Mouse (Mus musculus): ENCODE measurements around the gene Olig1. TPM values are rescaled to one million over a fixed set of nuclear protein-coding genes. Genes with fewer than 3 reads are reported as not detected.

The Olig1 gene
- total RNA-seq, 2 experiments from 2014 or later = not detected

DNA sequence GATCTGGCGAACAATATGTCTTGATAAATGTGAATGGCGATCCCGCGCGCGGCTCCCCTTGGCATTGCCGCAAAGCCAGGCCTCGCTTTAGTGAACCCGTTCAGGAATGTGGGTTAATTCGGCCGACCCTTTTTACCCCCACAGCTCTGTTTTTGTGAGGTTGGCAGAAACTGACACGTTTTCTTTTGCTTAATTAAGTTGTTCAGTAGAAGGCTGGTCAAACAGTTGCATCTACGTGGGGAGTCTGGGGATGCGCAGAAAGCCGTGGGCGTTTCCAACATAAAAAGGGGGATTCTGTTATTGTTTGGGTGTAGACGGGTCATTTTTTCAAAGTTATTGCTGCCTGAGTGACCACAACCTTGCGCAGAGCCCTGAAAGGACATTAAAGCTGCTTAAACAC, 31.9 kb downstream of the Olig1 start:
- Histone ChIP-seq H3K27ac (no peak overlapping the region), H3K4me3 (no peak overlapping the region)
- no peak for DNase-seq
- TF ChIP-seq CTCF (IDR thresholded peaks at IDR 0.05) = no peak
- intact Hi-C loops (cut with DNase I) = no loop called here

DNA sequence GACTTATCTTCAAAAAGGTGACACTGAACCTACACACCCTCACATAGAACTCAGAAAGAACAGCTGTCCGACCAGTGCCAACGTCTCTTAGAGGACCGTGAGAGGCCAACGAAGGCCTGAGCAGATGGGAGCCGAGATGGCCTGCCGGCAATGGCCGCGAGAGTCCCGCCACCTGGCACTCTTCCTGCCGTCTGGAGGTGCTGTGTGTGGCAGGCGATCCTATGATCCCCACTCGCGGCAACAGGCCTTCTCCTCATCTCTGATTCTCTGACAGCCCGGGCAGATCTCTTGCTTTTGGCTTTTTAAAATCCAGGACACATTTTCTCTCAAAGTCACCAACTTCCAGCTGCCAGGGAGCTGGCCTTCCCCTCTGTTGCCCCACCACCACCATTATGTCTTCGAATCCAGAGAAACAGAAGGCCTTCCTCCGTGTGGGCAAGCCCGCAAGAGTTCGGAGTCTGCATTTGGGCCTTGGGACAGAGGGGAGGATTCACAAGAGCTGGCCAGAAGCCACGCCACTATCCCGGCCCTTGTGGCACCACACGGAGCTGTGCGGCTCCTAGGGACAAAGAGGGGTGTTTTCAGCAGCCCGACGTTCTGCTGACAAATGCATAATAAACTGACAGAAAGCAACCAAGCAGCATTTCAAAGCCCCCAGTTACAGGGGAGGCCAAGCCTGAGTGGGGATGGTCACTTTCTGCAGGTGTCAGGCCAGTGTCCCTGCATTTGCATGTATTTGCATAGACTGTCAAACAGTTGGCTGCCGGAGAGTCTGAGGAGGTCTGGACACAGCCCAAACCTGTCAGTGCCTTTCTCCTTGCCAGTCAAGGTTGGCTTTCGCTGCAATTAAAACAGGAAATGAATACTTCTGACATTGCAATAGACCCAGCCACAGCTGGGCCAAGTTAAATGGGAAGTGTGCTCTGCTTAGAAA, 34.5 kb downstream of the Olig1 start:
- intact Hi-C loops (cut with DNase I) = no loop called here
- Histone ChIP-seq H3K27ac (no peak overlapping the region), H3K4me3 (no peak overlapping the region)
- DNase-seq = no peak
- TF ChIP-seq CTCF (IDR thresholded peaks at IDR 0.05) = no peak

DNA sequence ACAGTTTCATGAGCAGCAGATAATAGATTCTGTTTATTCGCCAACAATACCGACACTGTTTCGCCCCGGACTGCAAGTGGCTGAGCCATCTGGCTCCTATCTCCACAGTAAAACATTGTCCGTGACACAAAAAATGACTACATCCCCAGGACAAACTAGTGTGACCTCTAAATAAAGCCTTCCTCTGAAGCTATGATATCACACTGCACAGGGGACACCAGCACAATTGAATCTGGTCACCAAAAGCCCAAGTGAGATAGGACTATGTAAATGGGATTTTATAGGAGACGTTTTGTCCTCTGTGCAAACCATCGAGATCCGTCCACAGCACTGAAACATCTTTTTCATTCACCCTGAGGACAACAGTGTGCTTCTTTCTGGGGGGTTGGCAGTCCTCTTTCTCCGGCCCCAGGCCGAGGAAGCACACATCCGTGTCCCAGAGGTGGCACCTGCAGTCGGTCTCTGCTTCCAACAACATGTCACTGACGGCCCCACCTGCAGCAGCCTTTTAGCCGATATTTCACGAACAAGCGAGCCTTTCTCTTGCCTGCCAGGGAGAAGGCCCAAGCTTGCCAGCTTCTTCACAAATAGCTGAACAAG, 36.0 kb downstream of the Olig1 start:
- H3K4me3 ChIP-seq = no peak overlapping the region
- DNase-seq = no peak
- intact Hi-C loops (cut with DNase I) = no loop called here
- no peak overlapping the region for H3K27ac ChIP-seq
- no peak for TF ChIP-seq CTCF (IDR thresholded peaks at IDR 0.05)

DNA sequence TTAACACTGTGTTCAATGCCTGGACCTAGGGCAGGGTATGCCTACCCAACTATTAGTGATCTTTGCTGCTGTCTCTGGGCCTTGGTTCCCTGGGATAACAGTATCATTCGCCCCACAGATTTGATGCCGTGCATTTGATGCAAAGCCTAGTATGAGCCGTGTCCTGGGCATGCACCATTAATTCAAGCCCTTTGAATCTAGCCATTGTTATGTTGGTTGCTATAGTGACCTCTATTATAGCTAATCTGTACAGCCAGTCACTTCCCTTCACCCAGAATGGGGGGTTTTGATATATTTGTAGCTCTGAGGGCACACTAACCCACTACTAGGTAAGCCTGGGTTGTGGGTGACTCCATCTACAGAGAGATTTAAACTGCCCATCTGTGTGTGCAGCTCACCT, 40.3 kb downstream of the Olig1 start:
- H3K27ac ChIP-seq = no peak overlapping the region
- intact Hi-C loops (cut with DNase I) = loop anchor here (5.0 kb wide), 1 partner anchor 148 kb away; no protein-coding TSS in a partner anchor
- no peak overlapping the region for H3K4me3 ChIP-seq
- no peak for TF ChIP-seq CTCF (IDR thresholded peaks at IDR 0.05)
- DNase-seq = no peak

DNA sequence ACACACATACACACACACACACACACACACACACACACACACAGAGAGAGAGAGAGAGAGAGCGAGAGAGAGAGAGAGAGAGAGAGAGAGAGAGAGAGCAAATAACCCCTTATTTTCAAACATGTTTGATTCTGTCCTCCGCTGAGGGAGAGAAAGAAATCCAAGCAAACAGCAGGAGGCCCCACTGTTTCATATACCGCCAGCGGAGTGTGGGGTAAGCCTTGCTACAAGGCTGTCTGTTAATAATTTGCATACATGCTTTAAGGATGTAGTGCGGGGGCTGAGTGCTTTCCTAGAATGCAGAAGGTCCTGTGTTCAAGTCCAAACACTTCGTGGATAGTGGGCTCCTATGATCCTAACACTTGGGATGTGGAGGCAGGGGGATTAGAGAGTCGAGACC, 43.3 kb downstream of the Olig1 start:
- TF ChIP-seq CTCF (IDR thresholded peaks at IDR 0.05) = no peak
- DNase-seq = no peak
- Histone ChIP-seq H3K27ac (no peak overlapping the region), H3K4me3 (no peak overlapping the region)
- intact Hi-C loops (cut with DNase I) = loop anchor here (5.0 kb wide), 1 partner anchor 151 kb away; no protein-coding TSS in a partner anchor

DNA sequence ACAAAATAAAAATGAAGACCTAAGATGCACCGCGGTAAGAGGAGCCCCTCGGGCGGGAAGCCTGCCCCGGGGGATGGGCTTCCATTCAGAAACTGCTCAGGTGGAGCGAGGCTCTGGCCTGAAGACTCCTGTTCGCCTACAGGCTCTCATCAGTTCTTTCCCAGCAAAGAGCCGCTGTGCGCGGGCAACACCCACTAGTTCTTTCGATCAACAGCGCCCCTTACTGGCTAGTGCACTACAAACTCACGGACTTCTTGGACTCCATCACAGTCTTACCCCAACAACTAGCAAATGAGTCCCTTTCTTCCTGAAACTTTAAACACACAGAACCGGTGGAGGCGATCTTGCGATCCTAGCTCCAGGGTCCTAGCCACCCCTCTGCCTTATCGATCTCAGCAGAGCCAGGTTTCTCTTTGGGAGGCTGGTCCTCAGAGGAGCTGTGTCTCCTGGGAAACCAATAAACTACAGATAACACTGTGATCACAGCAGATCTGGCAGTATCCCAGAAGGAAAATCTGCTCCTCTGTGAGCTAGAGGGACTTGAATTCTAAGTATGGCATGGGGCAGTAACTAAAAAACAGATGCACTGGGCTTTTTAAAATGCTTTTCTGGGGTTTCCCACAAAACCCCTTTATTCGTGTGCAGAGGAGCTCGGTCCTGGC, 44.7 kb downstream of the Olig1 start:
- intact Hi-C loops (cut with DNase I) = loop anchor here (2.0 to 5.0 kb wide), 2 partner anchors 152 to 233 kb away; no protein-coding TSS in a partner anchor
- DNase-seq = peak; percentile 72
- Histone ChIP-seq H3K27ac (no peak overlapping the region), H3K4me3 (peak overlapping the region; percentile 42)
- peak; percentile 70 for TF ChIP-seq CTCF (IDR thresholded peaks at IDR 0.05)

DNA sequence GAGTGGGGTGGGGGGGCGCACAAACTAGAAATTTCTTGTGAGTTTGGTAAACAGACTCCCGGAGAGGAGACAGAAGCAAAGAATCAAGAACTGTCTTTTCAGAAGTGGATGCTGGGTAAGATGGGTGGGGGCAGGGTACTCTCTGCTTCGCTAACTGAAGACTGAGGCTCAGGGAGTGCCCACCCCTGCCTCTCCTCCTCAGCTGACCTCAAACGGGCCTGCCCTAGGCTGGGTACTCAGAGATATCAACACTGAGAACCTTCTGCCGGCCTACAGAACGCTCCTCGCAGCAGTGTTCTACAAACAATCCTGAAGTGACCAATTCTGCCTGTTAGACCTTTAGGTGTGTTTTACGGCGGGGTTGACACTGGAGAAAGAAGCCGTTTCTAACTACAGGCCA, 50.6 kb downstream of the Olig1 start:
- DNase-seq = no peak
- no peak overlapping the region for H3K4me3 ChIP-seq
- intact Hi-C loops (cut with DNase I) = no loop called here
- no peak for TF ChIP-seq CTCF (IDR thresholded peaks at IDR 0.05)
- H3K27ac ChIP-seq = no peak overlapping the region

DNA sequence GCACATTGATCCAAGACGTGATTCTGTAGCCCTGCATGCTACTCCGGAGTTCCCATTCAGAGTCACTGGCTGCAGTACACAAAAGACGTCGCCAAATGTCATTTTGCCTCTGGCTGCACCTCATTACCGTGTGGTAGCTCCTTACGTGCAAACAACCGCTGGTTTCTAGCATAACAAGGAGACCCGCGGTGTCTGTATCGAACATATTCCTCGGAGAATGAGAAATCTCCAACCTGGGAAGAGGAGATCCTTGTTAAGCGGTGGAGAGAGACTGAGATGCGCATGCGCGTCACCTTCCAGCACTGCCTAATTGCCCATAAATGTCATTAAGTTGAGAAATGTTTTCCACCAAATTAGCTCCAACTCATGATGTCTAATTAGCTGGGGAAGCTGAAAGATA, 51.0 kb downstream of the Olig1 start:
- no peak for DNase-seq
- intact Hi-C loops (cut with DNase I) = no loop called here
- no peak overlapping the region for H3K4me3 ChIP-seq
- no peak overlapping the region for H3K27ac ChIP-seq
- TF ChIP-seq CTCF (IDR thresholded peaks at IDR 0.05) = no peak

Other genes starting within 250 kb of the Olig1 start
- gene Paxbp1, start 225.2 kb upstream of the Olig1 start, total RNA-seq (2021) = 10 to 100 TPM; 10.7 to 11.6 TPM
- gene 4932438H23Rik, start 174.7 kb upstream of the Olig1 start, total RNA-seq (2021) = under 1 TPM; 0.08 to 0.48 TPM
- not detected for gene Olig2, start 44.3 kb upstream of the Olig1 start, total RNA-seq (2021)
- gene Ifnar2, start 103.0 kb downstream of the Olig1 start, total RNA-seq (2021) = 10 to 100 TPM in 1 of 2 experiments, 1 to 10 TPM in 1; 6.8 to 11.4 TPM
- gene Gm21970, start 121.9 kb downstream of the Olig1 start, total RNA-seq (2021) = under 1 TPM in 1 of 2 experiments, not detected in 1; 0.45 TPM
- gene Il10rb, start 136.4 kb downstream of the Olig1 start, total RNA-seq (2021) = 1 to 10 TPM; 6.2 to 7.9 TPM
- gene Ifnar1, start 215.5 kb downstream of the Olig1 start, total RNA-seq (2021) = 10 to 100 TPM; 12.6 to 15.1 TPM